Mouse (Mus musculus) spleen, adult 10 weeks (tissue): ENCODE results near the gene Gm13697. TPM values are rescaled to one million over a fixed set of nuclear protein-coding genes. Genes with fewer than 3 reads are reported as not detected.

Experiments used
- polyA plus RNA-seq: library from polyadenylated mRNA; stranded (reverse); fragments of 350-450 nt; fragmentation: Illumina TruSeq; extraction: RNeasy Lipid Tissue Mini Kit (QIAGEN cat#74804); gene quantifications from one replicate; pipeline ENCODE4 v1.2.3, GENCODE M21; 2015; ENCODE audit warnings: low replicate concordance; ENCODE audit not compliant: insufficient read depth

Gene Gm13697
- polyA plus RNA-seq: not detected

GRCm38 (mm10) chr2:83984443-83984842 lies at the start of gene Gm13697:
Gm13697 (plus strand) TSS chr2:83984743.

GRCm38 (mm10) chr2:83940931-83941361 lies 43.6 kb upstream of the Gm13697 start, which contains the start of gene Zswim2:
Zswim2 (minus strand) TSS chr2:83941228.

GRCm38 (mm10) chr2:83955393-83955792 lies 29.1 kb upstream of the Gm13697 start, which contains the start of gene Gm13698:
Gm13698 (plus strand) TSS chr2:83955693.

GRCm38 (mm10) chr2:83961203-83961602 lies 23.3 kb upstream of the Gm13697 start, which contains the start of gene Gm13693:
Gm13693 (plus strand) TSS chr2:83961503.

GRCm38 (mm10) chr2:83967013-83967412 lies 17.5 kb upstream of the Gm13697 start, which contains the start of gene Gm13695:
Gm13695 (plus strand) TSS chr2:83967313.

GRCm38 (mm10) chr2:83972823-83973222 lies 11.7 kb upstream of the Gm13697 start, which contains the start of gene Gm13696:
Gm13696 (plus strand) TSS chr2:83973123.

GRCm38 (mm10) chr2:83978633-83979032 lies 5.9 kb upstream of the Gm13697 start, which contains the start of gene Gm13694:
Gm13694 (plus strand) TSS chr2:83978933.

GRCm38 (mm10) chr2:83990253-83990652 lies 5.7 kb downstream of the Gm13697 start, which contains the start of gene Gm13691:
Gm13691 (plus strand) TSS chr2:83990553.

Other genes with a start within 250 kb of the Gm13697 start
- gene Fam171b, start 172.1 kb upstream of the Gm13697 start, polyA plus RNA-seq: 1.6 TPM
- gene Zswim2, start 43.5 kb upstream of the Gm13697 start, polyA plus RNA-seq: not detected
- not detected for gene Gm13698, start 29.1 kb upstream of the Gm13697 start, polyA plus RNA-seq
- gene Gm13693, start 23.2 kb upstream of the Gm13697 start, polyA plus RNA-seq: not detected
- gene Gm13695, start 17.4 kb upstream of the Gm13697 start, polyA plus RNA-seq: not detected
- not detected for gene Gm13696, start 11.6 kb upstream of the Gm13697 start, polyA plus RNA-seq
- not detected for gene Gm13694, start 5.8 kb upstream of the Gm13697 start, polyA plus RNA-seq
- not detected for gene Gm13691, start 5.8 kb downstream of the Gm13697 start, polyA plus RNA-seq